Mouse (Mus musculus) limb, embryonic 13.5 days (tissue): Measurements from ENCODE around the gene Chst2. TPM values are rescaled to one million over a fixed set of nuclear protein-coding genes. Genes with fewer than 3 reads are reported as not detected.

Source experiments
- ATAC-seq: fragments of 200-750 bp; cut with Nextera tagmentation; 2 replicates; pipeline ENCODE4 v1.8.0; 2017; ENCODE audit warnings: low read depth, moderate number of reproducible peaks, moderate TSS enrichment; ENCODE audit not compliant: low FRiP score
- H3K27ac ChIP-seq: fragments of 300-500 bp; sonication (generic); 2 replicates; pipeline ENCODE4 v1.5.1; 2015; ENCODE audit warnings: inconsistent platforms, mild to moderate bottlenecking, moderate library complexity
- H3K27me3 ChIP-seq: fragments of 300-500 bp; sonication (generic); 2 replicates; pipeline ENCODE4 v1.6.1; 2015; ENCODE audit warnings: mild to moderate bottlenecking, inconsistent platforms
- H3K36me3 ChIP-seq: fragments of 300-500 bp; sonication (generic); 2 replicates; pipeline ENCODE4 v1.6.1; 2015; ENCODE audit warnings: inconsistent platforms, mild to moderate bottlenecking, moderate library complexity
- H3K4me1 ChIP-seq: fragments of 300-500 bp; sonication (generic); 2 replicates; pipeline ENCODE4 v1.6.1; 2015; ENCODE audit warnings: inconsistent platforms
- H3K4me2 ChIP-seq: fragments of 300-500 bp; sonication (generic); replicated peaks from 2 replicates; pipeline ENCODE4 v1.6.1; 2015; ENCODE audit warnings: inconsistent platforms, mild to moderate bottlenecking, moderate library complexity
- H3K4me3 ChIP-seq: fragments of 300-500 bp; sonication (generic); 2 replicates; pipeline ENCODE4 v1.5.1; 2015; ENCODE audit warnings: moderate library complexity, mild to moderate bottlenecking, inconsistent platforms
- H3K9ac ChIP-seq: fragments of 300-500 bp; sonication (generic); 2 replicates; pipeline ENCODE4 v1.6.1; 2015; ENCODE audit warnings: mild to moderate bottlenecking, inconsistent platforms
- H3K9me3 ChIP-seq: fragments of 300-500 bp; sonication (generic); 2 replicates; pipeline ENCODE4 v1.6.1; 2016; ENCODE audit warnings: inconsistent platforms
- WGBS: fragments of 180-500 bp; shearing (Covaris S2); methylation state at CpG from one replicate; pipeline ENCODE4 v1.1.7; 2015; 5-methylcytosine and 5-hydroxymethylcytosine counted together
- polyA plus RNA-seq: library from polyadenylated mRNA; unstranded; fragments of >200 nt; fragmentation: Nextera tagmentation; extraction: Ambion mirVana; gene quantifications from 2 replicates; pipeline ENCODE4 v1.2.1, GENCODE M21; 2015

Gene Chst2
- polyA plus RNA-seq, 1 experiment from 2014 or later: 9.7 TPM

GRCm38 (mm10) chr9:95405946-95406570 lies 464 bp downstream of the Chst2 start:
- Histone ChIP-seq H3K4me3 (peak overlapping the region; percentile 85), H3K27me3 (peaks cover 15% of the 10 kb centered on the region), H3K4me2 (peak overlapping the region; percentile 98), H3K9ac (peak overlapping the region; percentile 92), H3K4me1 (peaks cover 27% of the 10 kb centered on the region), H3K9me3 (no peaks in the 10 kb centered on the region), H3K27ac (peak overlapping the region; percentile 85), H3K36me3 (peaks cover 7% of the 10 kb centered on the region)
- ATAC-seq: peak; percentile 21
- WGBS: under 1% methylated on average over 67 of the region's 72 CpGs

- Histone ChIP-seq H3K4me3 (peak overlapping the region; percentile 85), H3K9me3 (no peaks in the 10 kb centered on the region), H3K36me3 (peaks cover 7% of the 10 kb centered on the region), H3K27me3 (peaks cover 15% of the 10 kb centered on the region), H3K4me2 (peak overlapping the region; percentile 98), H3K9ac (peak overlapping the region; percentile 92), H3K4me1 (peaks cover 26% of the 10 kb centered on the region), H3K27ac (peak overlapping the region; percentile 85; the same call in 1 of the 2 replicates)
- ATAC-seq: peak; percentile 12
- 1% methylated on average over 30 of the region's 30 CpGs for WGBS
These were observed 994 bp downstream of the Chst2 start for GRCm38 (mm10) chr9:95405511-95405945.

GRCm38 (mm10) chr9:95404811-95405465 lies 1.6 kb downstream of the Chst2 start:
- H3K4me1 ChIP-seq: peaks cover 25% of the 10 kb centered on the region
- 75% methylated on average over 38 of the region's 38 CpGs for WGBS
- H3K27ac ChIP-seq: no peak overlapping the region
- peak overlapping the region; percentile 98 for H3K4me2 ChIP-seq
- H3K27me3 ChIP-seq: peaks cover 15% of the 10 kb centered on the region
- ATAC-seq: no peak
- no peaks in the 10 kb centered on the region for H3K9me3 ChIP-seq
- H3K36me3 ChIP-seq: peaks cover 7% of the 10 kb centered on the region
- peak overlapping the region; percentile 85 for H3K4me3 ChIP-seq
- peak overlapping the region; percentile 92 for H3K9ac ChIP-seq

GRCm38 (mm10) chr9:95401686-95402085 lies 4.8 kb downstream of the Chst2 start:
- 41% methylated on average over 5 of the region's 5 CpGs for WGBS
- no peak overlapping the region for H3K4me2 ChIP-seq
- peaks cover 19% of the 10 kb centered on the region for H3K4me1 ChIP-seq
- H3K9me3 ChIP-seq: no peaks in the 10 kb centered on the region
- no peak overlapping the region for H3K9ac ChIP-seq
- no peak overlapping the region for H3K4me3 ChIP-seq
- no peak overlapping the region for H3K27ac ChIP-seq
- no peak for ATAC-seq
- H3K36me3 ChIP-seq: peaks cover 7% of the 10 kb centered on the region
- H3K27me3 ChIP-seq: peaks cover 9% of the 10 kb centered on the region

- H3K9ac ChIP-seq: no peak overlapping the region
- no peak overlapping the region for H3K4me2 ChIP-seq
- H3K4me1 ChIP-seq: no peaks in the 10 kb centered on the region
- no peaks in the 10 kb centered on the region for H3K27me3 ChIP-seq
- WGBS: 46% methylated on average over 1 of the region's 1 CpGs
- ATAC-seq: no peak
- H3K4me3 ChIP-seq: no peak overlapping the region
- H3K9me3 ChIP-seq: no peaks in the 10 kb centered on the region
- H3K27ac ChIP-seq: no peak overlapping the region
- H3K36me3 ChIP-seq: no peaks in the 10 kb centered on the region
These were observed 14.5 kb downstream of the Chst2 start for GRCm38 (mm10) chr9:95392011-95392410.

GRCm38 (mm10) chr9:95389956-95390355 lies 16.6 kb downstream of the Chst2 start:
- H3K36me3 ChIP-seq: no peaks in the 10 kb centered on the region
- H3K27ac ChIP-seq: no peak overlapping the region
- no peak for ATAC-seq
- no peaks in the 10 kb centered on the region for H3K4me1 ChIP-seq
- no peaks in the 10 kb centered on the region for H3K27me3 ChIP-seq
- H3K9me3 ChIP-seq: no peaks in the 10 kb centered on the region
- H3K4me3 ChIP-seq: no peak overlapping the region
- WGBS: 93% methylated on average over 3 of the region's 3 CpGs
- H3K4me2 ChIP-seq: no peak overlapping the region
- H3K9ac ChIP-seq: no peak overlapping the region

GRCm38 (mm10) chr9:95387881-95388380 lies 18.6 kb downstream of the Chst2 start:
- 83% methylated on average over 8 of the region's 8 CpGs for WGBS
- Histone ChIP-seq H3K36me3 (no peaks in the 10 kb centered on the region), H3K9me3 (no peaks in the 10 kb centered on the region), H3K27ac (no peak overlapping the region), H3K27me3 (no peaks in the 10 kb centered on the region), H3K9ac (no peak overlapping the region), H3K4me2 (no peak overlapping the region), H3K4me3 (no peak overlapping the region), H3K4me1 (no peaks in the 10 kb centered on the region)
- ATAC-seq: no peak

GRCm38 (mm10) chr9:95375966-95376365 lies 30.6 kb downstream of the Chst2 start:
- Histone ChIP-seq H3K4me2 (no peak overlapping the region), H3K4me3 (no peak overlapping the region), H3K27ac (no peak overlapping the region), H3K9me3 (no peaks in the 10 kb centered on the region), H3K27me3 (no peaks in the 10 kb centered on the region), H3K4me1 (peaks cover 2% of the 10 kb centered on the region; the same call in 1 of the 2 replicates), H3K36me3 (no peaks in the 10 kb centered on the region), H3K9ac (no peak overlapping the region)
- WGBS: 49% methylated on average over 1 of the region's 1 CpGs
- ATAC-seq: no peak

GRCm38 (mm10) chr9:95375336-95375735 lies 31.2 kb downstream of the Chst2 start:
- no peaks in the 10 kb centered on the region for H3K9me3 ChIP-seq
- WGBS: 78% methylated on average over 8 of the region's 8 CpGs
- no peaks in the 10 kb centered on the region for H3K4me1 ChIP-seq
- H3K4me3 ChIP-seq: no peak overlapping the region
- H3K27me3 ChIP-seq: no peaks in the 10 kb centered on the region
- H3K9ac ChIP-seq: no peak overlapping the region
- H3K4me2 ChIP-seq: no peak overlapping the region
- H3K27ac ChIP-seq: no peak overlapping the region
- H3K36me3 ChIP-seq: no peaks in the 10 kb centered on the region
- ATAC-seq: no peak

- H3K9me3 ChIP-seq: no peaks in the 10 kb centered on the region
- 97% methylated on average over 1 of the region's 1 CpGs for WGBS
These were observed 32.8 kb downstream of the Chst2 start for GRCm38 (mm10) chr9:95373741-95374140.

GRCm38 (mm10) chr9:95365882-95366281 lies 40.6 kb downstream of the Chst2 start:
- H3K36me3 ChIP-seq: no peaks in the 10 kb centered on the region
- H3K27ac ChIP-seq: no peak overlapping the region
- no peak overlapping the region for H3K4me2 ChIP-seq
- no peak overlapping the region for H3K4me3 ChIP-seq
- H3K4me1 ChIP-seq: no peaks in the 10 kb centered on the region
- no peaks in the 10 kb centered on the region for H3K9me3 ChIP-seq
- no peak for ATAC-seq
- H3K27me3 ChIP-seq: no peaks in the 10 kb centered on the region
- H3K9ac ChIP-seq: no peak overlapping the region
- WGBS: 86% methylated on average over 3 of the region's 3 CpGs

More at GRCm38 (mm10) chr9:95373741-95374140, 32.8 kb downstream of the Chst2 start:
- ATAC-seq: no peak
- Histone ChIP-seq H3K36me3 (no peaks in the 10 kb centered on the region), H3K27me3 (no peaks in the 10 kb centered on the region), H3K4me1 (no peaks in the 10 kb centered on the region), H3K27ac (no peak overlapping the region), H3K4me3 (no peak overlapping the region), H3K9ac (no peak overlapping the region), H3K4me2 (no peak overlapping the region)

GRCm38 (mm10) chr9:95353829-95354391 lies 52.6 kb downstream of the Chst2 start:
- Histone ChIP-seq H3K9ac (no peak overlapping the region), H3K4me2 (no peak overlapping the region), H3K27me3 (no peaks in the 10 kb centered on the region), H3K9me3 (no peaks in the 10 kb centered on the region), H3K4me1 (no peaks in the 10 kb centered on the region), H3K36me3 (no peaks in the 10 kb centered on the region), H3K4me3 (no peak overlapping the region), H3K27ac (no peak overlapping the region)
- WGBS: 83% methylated on average over 5 of the region's 5 CpGs
- ATAC-seq: no peak
